Mouse (Mus musculus): ENCODE data around the gene Grasp.

Gene Grasp

DNA sequence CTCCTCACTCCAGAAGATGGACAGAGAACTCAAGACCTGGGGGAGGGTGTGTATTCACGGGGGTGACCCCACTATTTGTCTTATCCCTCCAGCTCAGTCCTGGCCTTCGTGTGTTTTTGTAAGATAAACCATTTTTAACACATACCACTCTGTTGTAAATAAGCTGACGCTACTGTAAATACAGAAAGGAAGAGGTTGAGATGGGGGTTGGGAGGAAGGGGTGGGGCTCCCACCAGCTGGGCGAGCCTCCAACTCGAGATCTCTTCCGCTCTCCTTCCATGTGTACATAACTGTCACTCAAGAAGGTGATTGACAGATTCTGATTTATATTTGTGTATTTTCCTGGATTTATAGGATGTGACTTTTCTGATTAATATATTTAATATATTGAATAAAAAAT is 50.4 kb downstream of the Grasp start:
- DNase-seq (ENCODE audit: low spot score in 2 of 2), result no peak

DNA sequence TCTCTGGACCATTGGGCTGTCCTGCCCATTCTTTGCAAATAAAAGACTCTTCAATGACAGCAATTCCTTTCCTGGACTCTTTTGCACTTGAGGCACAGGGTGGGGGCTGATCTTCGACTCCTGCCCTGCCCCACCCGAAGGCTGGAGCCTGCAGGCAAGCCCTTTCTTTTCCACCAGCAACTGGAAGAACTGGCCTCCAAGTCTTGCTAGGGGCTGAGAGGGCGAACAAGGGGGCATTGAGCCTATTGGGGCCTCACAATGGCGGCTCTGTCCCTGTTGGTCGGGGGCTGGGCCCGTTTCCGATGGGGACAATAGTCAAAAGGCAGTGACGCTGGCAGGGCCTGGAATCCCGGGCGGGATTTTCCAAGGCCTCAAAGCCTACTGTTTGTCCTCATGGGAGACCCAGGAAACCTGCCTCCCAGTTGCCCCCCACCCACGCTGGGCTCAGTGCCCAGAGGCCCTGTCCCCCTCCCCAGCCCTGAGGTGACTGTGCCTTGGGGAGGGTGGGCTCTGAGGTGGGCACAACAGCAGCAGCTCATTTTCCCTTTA is 53.4 kb downstream of the Grasp start:
- no peak for DNase-seq (ENCODE audit: low spot score in 2 of 2)

DNA sequence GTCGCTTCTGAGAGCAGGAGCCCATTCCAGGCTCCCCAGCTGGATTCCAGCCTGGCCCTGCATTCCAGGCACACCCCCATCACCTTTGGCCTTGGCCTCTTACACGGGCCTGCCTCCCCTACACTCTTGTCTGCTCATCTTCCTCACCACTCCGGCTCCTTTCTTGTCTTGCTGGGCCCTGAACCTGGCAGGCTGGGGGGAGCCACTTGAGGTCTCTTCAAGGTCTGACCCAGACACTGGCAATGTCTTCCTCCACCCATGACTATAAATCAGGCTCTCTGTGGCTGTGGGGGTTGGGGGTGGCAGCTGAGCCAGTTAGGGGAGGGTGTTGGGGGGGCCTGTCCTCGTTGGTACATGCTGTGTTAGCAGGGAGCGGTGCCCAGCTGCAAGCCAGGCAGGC is 54.6 kb downstream of the Grasp start:
- no peak for DNase-seq (ENCODE audit: low spot score in 2 of 2)

DNA sequence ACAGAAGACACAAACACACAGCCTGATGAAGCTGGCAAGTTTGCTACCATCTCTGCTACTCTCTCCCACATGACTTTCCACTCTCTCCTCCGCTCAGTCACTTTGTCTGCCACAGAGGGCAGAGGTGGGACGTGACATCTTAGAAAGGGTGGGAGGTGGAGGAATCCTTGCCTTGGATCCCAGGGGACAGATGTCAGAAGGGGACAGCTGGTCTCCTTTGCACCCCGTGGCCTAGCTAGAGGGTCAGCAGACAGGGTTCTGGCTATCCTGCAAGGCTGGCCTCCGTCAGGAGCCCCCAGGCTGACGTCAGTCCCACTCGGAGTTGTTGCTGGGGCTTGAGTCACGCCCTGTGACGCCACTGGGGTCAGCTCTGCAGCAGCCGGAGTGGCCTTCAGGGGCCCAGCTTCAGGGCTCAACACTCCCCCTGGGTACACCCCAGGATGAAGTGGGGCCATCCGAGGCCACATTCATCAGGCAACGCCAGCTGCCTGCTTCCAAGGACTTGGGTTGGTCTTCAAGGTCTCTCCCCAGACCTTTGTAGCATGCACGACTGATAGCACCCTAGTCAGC is 55.5 kb downstream of the Grasp start:
- no peak for DNase-seq (ENCODE audit: low spot score in 2 of 2)

Data from spleen, postnatal 10 days (tissue).